Mouse (Mus musculus) layer of hippocampus, adult 9-10 months (tissue): ENCODE data around the gene Retreg1.

Experiments
- DNase-seq: peaks from one replicate; pipeline ENCODE4 v3.0.0; 2022; ENCODE audit warnings: low spot score

Retreg1 gene

DNA sequence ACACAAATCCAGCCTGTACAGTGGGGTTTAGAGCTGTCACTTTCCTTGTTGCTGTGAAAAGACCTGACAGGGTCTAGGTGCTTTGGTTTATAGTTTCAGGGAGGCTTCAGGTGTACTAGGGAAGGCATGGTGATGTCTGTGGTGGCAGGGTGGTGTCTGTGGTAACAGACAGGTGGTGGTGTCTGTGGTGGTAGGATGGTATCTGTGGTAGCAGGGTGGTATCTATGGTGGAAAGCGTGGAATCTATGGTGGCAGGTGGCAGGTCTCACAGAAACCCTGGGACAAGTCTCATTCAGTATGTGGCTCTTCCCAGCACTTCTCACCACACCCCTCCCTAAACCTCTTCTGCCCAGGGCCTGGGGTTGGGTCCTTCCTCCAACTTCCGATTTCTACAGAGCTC, 8.7 kb upstream of the Retreg1 start:
- no peak for DNase-seq

DNA sequence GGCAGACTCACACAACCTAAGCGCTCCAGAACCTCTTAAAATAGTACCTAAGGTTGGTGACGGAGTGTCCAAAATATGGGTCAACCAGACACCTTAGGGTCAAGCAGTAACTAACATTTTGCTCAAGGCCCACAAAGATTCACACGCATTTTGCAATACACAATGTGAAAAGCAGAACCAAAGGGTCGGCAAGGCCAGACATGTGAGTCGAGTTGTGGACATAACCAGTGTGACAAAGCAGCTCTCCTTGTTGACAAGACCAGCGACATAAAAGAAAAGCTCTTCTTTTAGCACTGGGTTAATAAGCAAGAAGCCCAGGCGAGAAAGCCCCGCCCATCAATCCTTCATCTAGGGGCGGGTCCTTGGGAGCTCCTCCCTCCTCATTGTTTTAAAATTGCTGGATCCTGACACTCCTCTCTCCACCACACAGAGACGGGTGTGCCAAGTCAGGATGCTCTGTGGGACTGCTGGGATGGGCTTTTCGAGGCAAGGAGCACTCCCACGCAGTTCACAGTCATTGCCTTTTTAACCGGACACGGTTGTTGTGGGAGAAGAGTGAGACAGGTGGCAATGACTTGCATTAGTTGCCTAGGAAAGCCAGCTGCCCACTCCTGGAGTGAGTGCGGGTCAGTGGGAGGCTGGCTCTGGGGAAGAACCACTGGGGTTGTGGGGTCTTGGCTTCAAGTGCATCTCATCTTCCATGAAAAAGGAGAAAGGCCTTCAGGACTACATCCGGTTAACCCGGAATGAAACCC, 7.9 kb upstream of the Retreg1 start:
- no peak for DNase-seq

DNA sequence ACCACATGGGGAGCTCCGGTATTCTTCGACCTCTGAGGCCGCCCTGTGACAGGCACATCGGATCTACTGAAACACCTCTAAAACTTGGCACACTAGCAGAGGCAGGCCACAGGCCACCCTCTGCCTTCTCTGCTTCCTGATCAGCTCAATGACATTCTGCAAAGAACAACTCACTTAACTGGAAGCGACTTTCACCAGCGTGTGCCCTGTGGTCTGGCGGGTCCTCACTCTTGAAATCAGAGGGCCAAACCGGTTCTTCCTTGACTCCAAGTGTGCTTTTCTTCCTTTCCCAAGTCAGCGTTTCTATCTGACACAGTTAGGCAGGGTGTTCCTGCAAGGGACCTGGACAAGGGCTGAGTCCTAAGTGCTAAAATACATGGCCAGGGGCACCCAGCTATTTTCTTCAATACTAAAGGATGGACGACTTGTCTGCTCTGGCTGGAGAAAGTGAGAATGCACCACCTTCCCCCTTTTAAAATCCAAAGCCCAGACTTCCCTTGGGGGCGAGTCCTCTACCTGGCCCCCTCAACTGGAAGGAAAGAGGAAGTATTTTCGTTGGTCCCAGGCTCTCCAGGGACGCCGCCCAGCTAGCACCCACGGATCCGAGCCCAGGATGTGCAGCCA, 406 bp upstream of the Retreg1 start:
- DNase-seq, result peak; percentile 63

DNA sequence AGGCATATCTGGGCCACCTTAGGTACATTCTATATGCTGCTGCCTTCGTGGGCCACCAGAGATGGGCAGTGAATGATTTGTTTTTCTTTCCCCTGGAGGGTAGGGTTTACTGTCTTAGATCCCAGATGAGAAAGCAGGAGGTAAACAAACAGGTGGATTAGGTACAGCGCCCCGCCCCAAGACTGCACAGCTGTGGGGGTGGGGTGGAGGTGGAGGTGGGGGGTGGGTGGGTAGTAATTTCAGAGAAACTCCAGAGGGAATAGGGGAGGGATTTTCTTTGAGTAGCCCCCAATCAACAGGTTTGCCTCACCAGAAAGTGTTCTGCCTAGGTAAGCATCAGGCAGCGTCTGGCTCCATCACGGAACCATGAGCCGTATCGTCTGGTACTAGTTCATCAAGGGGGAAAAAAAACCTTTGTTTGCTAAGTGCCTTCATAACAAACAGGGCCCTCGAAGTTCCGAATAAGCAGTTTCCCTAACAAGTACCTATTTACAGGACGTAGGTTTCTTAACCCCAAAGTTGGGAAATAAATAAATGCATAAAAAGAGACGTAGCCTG, 1.1 kb downstream of the Retreg1 start:
- DNase-seq, result no peak

- no peak for DNase-seq
These were observed 1.8 kb downstream of the Retreg1 start for GRCm38 (mm10) chr15:25844771-25845170.

GRCm38 (mm10) chr15:25847576-25848168, 4.7 kb downstream of the Retreg1 start:
- no peak for DNase-seq

DNA sequence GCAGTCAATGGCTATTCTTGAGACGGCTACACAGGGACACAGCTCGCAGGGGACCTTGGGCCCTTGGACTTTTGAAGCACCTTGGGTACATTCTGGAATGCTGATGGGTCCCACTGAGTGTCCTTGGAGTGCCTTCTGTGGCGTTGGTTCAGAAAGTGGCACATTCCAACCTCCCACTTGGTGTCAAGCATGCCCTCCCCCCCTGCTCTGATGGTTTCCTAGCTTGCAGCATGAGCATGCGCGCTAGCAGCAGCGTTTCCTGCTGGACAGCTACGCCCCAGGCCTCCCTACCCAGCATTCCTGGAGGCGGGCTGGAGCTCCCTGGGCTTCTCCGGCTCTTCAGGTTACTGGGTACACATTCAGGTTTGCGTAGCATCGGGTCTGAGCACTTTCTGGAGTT, 7.6 kb downstream of the Retreg1 start:
- DNase-seq, result no peak

DNA sequence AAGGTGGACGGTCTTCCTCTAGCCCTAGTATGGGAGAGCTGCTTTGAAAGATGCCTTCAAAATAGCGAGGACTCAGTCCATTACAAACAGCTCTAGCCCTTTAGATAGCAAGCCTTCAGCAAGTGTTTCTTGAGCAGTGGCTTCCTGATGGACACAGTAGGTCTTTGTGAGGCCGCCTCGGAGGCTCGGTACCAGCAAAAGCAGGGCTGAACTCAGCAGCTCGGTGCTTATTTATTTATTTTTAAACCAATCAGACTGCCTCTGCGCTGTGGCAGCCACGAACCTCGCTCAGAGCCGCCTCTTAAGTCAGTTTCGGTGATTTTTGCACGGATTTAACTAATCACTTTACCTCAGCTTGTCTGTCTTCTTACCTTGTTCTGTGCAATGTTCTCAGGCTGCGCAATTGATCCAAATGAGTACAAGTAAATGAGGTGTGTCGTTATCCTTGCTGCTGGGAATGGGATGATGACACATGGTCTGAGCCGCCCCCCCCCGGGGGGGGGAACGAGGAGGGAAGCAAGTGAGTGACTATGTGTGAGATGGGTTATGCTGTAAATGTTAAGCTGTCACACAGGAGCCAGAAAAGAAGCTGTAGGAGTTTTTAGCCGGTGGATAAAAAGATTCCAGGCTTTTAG, 11.4 kb downstream of the Retreg1 start:
- no peak for DNase-seq

DNA sequence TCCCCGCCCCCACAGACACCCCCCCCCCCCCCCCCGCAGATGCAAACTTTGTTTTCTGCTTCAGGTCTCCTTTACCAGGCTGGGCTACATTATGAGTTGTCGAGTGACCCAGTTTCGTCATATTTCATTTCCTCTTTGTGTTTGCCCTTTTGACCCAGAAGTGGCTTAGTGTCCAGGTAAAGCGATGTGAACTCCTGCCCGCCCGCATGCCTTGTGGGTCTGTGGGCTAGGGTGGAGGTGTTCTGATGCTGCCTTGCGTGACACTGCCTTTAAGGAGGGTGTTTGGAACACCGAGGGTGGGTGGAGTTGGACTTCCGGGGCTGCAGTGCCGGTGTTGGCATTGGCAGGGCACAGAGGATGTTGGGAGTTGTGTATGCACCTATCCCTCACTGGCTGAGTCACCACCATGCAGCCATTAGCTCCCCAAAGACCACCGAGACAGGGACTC, 15.7 kb downstream of the Retreg1 start:
- DNase-seq, result no peak

DNA sequence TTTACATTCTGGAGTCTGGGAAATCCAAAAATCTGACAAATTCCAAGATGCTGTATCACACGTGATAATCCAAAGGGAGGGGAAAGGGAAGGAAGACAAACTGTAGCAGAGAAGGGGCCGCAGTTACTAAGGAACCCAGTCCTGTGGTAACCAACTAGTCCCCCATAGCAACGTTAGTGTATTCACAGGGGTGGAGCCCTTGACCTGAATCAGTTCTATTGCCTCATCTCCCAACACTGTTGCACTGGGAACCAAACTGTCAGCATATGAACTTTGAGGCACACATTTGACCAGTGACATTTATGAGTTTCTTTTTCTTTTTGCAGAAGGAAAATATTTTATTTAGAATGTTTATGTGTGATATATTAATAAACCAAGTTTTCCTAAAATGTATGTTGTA, 16.5 kb downstream of the Retreg1 start:
- no peak for DNase-seq

DNA sequence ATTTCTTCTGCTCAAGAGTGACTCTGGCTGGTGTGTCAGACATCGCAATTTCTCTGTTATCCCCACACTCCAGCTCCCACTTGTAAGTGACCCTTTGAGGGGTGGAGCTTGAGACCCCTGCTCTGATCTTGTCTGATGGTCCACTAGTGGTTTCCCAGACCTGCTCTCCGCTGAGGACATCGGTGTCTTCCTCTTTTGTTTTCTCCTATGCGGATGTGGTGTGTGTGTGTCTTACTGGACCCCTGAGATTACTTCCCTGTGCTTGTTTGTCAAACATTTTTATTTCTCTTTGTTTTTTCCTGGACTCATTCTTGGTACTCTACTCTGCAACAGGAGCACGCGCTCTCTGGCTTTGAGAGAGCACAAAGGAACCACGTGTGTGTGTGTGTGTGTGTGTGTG, 18.9 kb downstream of the Retreg1 start:
- DNase-seq, result no peak

DNA sequence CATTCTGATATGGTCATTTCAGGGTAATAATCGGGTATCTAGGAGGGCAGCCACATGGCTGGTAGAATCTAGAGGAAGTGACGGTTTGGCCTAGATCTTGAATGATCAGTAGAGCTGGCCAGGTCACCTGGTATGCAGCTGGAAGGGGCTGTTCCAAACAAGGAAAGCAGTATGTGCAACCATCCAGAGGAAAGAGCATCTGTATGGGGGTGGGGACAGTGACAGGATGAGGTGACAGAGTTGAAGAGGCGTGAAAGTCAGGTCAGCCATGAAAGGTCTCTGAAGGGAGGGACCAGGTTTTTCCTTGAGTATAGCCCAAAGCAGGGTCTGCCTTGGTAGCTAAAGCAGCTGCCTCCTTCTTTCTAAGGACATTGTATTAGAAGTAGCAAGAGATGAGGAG, 22.6 kb downstream of the Retreg1 start:
- DNase-seq, result no peak

- DNase-seq, result no peak
These were observed 23.1 kb downstream of the Retreg1 start for GRCm38 (mm10) chr15:25866106-25866505.

DNA sequence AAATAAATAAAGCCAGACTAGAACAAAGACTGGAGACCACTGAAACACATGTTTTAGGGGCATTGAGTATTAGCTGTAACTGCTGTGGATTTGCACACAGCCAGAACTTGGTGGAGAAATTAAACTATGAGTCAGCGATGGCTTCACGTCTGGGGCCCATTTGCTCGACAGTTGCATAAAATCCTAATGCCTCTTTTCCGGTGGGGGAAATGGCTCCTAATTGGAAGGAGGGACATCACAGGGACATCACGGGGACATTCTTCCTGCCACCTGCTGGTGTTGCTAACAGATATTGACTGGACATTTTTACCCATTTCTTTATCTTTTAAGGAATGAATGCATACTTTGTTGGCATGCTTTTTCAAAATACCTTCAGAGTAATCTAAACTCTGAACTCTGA, 26.1 kb downstream of the Retreg1 start:
- no peak for DNase-seq

GRCm38 (mm10) chr15:25871470-25871869, 28.5 kb downstream of the Retreg1 start:
- DNase-seq, result no peak

DNA sequence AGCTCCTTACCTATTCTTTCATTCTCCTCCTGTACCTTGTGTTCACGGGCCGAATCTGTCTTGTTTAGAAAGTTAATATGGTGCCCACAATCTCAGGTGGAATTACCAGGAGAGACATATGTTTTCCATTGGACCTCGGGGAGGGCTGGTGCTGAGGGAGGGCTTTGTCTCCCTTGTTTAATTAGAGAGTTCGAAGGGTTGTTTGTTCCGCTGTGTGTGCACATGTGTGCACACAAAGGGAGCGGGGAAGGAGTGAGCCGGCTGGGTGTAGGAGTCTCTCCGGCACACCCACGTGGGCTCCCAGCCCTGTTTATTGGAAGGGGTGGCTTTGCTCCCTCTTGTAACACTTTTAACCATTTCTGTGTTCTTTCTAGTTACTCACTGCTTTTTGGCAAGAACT, 29.1 kb downstream of the Retreg1 start:
- no peak for DNase-seq

DNA sequence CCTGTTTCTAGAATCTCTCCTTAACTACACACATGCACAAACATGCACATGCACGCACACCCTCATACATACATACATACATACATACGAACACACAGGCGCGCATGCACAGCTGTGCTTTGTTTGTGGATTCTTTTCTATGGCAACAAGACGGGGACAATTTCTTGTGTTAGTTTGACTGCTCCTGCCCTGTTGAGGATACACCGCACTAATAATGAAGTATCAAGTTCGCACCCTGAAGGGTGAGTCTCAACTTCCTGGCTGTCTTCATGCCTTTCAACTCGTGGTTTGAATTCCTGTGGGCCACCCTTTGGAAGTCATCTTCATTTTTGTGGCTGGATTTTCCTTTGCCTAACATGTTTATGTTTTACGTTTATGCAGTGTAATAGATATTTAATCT, 29.7 kb downstream of the Retreg1 start:
- no peak for DNase-seq

- no peak for DNase-seq
These were observed 30.6 kb downstream of the Retreg1 start for GRCm38 (mm10) chr15:25873536-25873935.

- no peak for DNase-seq
These were observed 33.7 kb downstream of the Retreg1 start for GRCm38 (mm10) chr15:25876601-25877161.

DNA sequence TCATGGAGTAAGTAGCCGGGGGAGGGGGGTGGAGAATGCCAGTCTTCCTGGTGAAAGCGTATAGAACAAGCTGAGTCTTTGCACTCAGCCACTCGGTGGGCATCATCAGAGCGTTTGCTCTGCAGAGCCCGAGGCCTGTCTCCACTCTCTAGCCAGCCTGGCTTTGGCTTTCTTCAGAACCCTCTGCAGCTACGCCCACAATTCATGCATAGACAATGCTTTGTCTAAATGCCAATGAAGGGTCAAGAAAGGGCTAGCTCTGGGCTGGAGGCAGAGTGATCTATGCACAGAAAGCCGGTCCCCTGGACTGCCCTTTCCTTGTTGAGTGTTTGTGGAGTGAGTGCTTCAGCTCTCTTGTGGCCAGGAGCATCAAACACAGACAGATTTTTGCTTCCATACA, 34.8 kb downstream of the Retreg1 start:
- DNase-seq, result no peak

DNA sequence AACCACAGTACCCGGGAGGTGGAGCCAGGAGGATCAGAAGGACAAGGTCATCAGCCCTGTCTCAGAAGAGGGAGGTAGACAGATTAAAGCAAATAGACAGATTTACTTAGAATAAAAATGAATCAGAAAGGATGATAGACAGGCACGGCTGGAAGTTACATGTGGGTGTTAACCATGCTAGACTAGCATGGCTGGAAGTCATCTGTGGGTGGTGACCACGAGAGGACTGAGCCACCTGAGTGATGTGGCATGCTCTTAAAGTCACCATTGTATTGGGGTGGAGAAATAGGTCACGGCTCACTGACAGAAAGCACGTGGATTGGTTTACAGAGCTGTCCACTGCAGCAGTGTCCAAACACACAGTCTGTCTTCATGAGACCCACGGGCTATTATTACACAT, 36.2 kb downstream of the Retreg1 start:
- DNase-seq, result no peak

- DNase-seq, result no peak
These were observed 37.2 kb downstream of the Retreg1 start for GRCm38 (mm10) chr15:25880192-25880591.
